Mouse (Mus musculus) E14TG2a.4 (cell line): ENCODE measurements at regions not wholly inside any gene's neighbourhood (a gene's known extent, or its start where the extent isn't known, plus 50 kb on each side); places are given as distances from the start of the nearest gene placed in this dataset.

ENCODE experiments used
- H3K27me3 ChIP-seq: 2 replicates; pipeline ENCODE4 v1.6.1; 2014; ENCODE audit warnings: low read length, control low read depth; ENCODE audit not compliant: insufficient read depth
- H3K36me3 ChIP-seq: 2 replicates; pipeline ENCODE4 v1.6.1; 2014; ENCODE audit warnings: low read length, control low read depth; ENCODE audit not compliant: insufficient read depth
- H3K4me1 ChIP-seq: replicated peaks from 2 replicates; pipeline ENCODE4 v1.6.1; 2014; ENCODE audit warnings: low read depth, low read length, control low read depth
- H3K4me3 ChIP-seq: replicated peaks from 2 replicates; pipeline ENCODE4 v1.5.1; 2014; ENCODE audit warnings: mild to moderate bottlenecking, low read length
- H3K9me3 ChIP-seq: 2 replicates; pipeline ENCODE4 v1.6.1; 2014; ENCODE audit warnings: low read length, control low read depth
- CTCF ChIP-seq: conservative IDR thresholded peaks from 2 replicates; pipeline ENCODE4 v1.5.1; 2014; ENCODE audit warnings: low read length
- NANOG ChIP-seq: IDR thresholded peaks from 2 replicates; pipeline ENCODE4 v1.6.1; 2014; ENCODE audit warnings: borderline replicate concordance, low read length, mixed read lengths
- POU5F1 ChIP-seq: IDR thresholded peaks from 2 replicates; pipeline ENCODE4 v1.6.1; 2014; ENCODE audit warnings: low read length, borderline replicate concordance

- Histone ChIP-seq H3K27me3 (no peaks in the 10 kb centered on the region), H3K4me3 (no peak overlapping the region), H3K36me3 (no peaks in the 10 kb centered on the region), H3K9me3 (no peaks in the 10 kb centered on the region), H3K4me1 (no peaks in the 10 kb centered on the region)
- TF ChIP-seq NANOG (no peak), CTCF (no peak), POU5F1 (no peak)
Measured at GRCm38 (mm10) chr10:84067052-84067650, 344.5 kb downstream of the 1500009L16Rik start.

DNA sequence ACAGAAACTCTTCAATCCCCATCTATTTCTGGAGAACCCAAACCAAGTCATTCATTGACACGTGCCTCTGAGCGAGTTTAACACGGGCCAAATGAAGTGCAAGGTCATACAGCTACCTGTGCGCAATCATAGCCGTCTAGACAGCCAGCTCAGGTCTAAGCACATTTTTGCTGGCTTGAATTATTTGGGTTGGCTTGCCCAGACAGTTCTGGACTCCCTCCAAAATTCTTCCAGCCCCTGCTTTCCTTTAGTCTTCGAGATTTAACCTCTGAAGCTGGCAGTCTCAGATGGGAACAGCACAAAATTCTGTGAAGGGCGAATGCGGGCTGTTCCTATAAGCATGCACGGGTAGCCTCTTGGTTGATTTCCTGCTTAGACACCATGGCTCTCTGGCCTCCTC lies 347.1 kb downstream of the 1500009L16Rik start:
- no peak for TF ChIP-seq CTCF
- no peak for TF ChIP-seq POU5F1
- no peak for TF ChIP-seq NANOG
- no peaks in the 10 kb centered on the region for H3K9me3 ChIP-seq
- no peaks in the 10 kb centered on the region for H3K36me3 ChIP-seq
- H3K4me1 ChIP-seq: no peaks in the 10 kb centered on the region
- H3K4me3 ChIP-seq: no peak overlapping the region
- H3K27me3 ChIP-seq: 0 out of 2 replicates have a peak, but pooled peaks cover 2% of the 10 kb centered on the region

- Histone ChIP-seq H3K36me3 (no peaks in the 10 kb centered on the region), H3K9me3 (peaks cover 12% of the 10 kb centered on the region), H3K4me3 (no peak overlapping the region), H3K27me3 (0 out of 2 replicates have a peak, but pooled peaks cover 2% of the 10 kb centered on the region), H3K4me1 (no peaks in the 10 kb centered on the region)
- TF ChIP-seq POU5F1 (no peak), NANOG (no peak), CTCF (no peak)
Measured at GRCm38 (mm10) chr10:84072866-84073483, 350.3 kb downstream of the 1500009L16Rik start.

DNA sequence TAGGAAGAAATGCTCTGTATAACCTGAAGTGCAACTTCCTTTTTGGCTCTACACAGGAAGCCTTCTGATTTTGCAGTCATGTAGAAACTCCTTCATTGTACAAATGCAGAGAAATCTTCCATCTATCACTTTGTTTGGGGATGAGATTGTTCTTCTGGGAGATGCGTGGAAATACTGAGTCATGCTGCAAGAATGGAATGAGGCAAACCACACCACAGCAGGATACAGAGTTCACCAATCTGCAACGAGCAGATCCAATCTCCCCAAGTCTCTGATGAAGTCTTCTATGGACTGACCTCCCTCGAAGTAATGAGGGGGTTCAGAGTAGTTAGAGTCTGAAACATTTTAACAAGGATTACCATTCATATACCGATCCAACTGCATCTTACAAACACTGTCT lies 352.9 kb downstream of the 1500009L16Rik start:
- TF ChIP-seq POU5F1 (no peak), CTCF (no peak), NANOG (no peak)
- Histone ChIP-seq H3K27me3 (0 out of 2 replicates have a peak, but pooled peaks cover 2% of the 10 kb centered on the region), H3K4me3 (no peak overlapping the region), H3K9me3 (peaks cover 13% of the 10 kb centered on the region), H3K4me1 (no peaks in the 10 kb centered on the region), H3K36me3 (no peaks in the 10 kb centered on the region)

DNA sequence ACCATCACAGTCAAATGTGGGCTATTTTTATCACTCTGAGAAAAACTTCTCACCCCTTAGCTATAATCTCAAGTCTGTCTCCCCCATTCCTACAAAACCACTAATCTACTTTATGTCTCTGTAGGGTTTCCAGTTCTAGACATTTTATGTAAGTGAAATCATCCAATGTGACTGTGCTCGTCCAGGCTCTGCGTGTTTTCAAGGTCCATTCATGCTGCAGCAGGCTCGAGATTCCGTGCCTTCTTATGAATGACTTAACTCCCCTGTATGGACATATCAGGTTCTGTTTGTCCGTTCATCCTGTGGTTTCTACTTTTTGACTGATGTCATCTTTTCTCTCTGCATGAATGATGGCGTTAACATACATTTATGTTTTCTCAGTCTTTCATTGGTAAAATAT lies 357.6 kb downstream of the 1500009L16Rik start:
- Histone ChIP-seq H3K9me3 (peaks cover 13% of the 10 kb centered on the region), H3K27me3 (no peaks in the 10 kb centered on the region), H3K4me3 (no peak overlapping the region), H3K4me1 (no peaks in the 10 kb centered on the region), H3K36me3 (no peaks in the 10 kb centered on the region)
- TF ChIP-seq NANOG: no peak
- no peak for TF ChIP-seq POU5F1

- H3K27me3 ChIP-seq: no peaks in the 10 kb centered on the region
Measured at GRCm38 (mm10) chr10:84081673-84082072, 358.7 kb downstream of the Nuak1 start.

GRCm38 (mm10) chr10:84087528-84087927 lies 352.9 kb downstream of the Nuak1 start:
- no peak overlapping the region for H3K4me3 ChIP-seq
- H3K9me3 ChIP-seq: no peaks in the 10 kb centered on the region
- H3K36me3 ChIP-seq: no peaks in the 10 kb centered on the region
- H3K27me3 ChIP-seq: no peaks in the 10 kb centered on the region; the same call in 1 of the 2 replicates
- no peak for TF ChIP-seq CTCF
- no peak for TF ChIP-seq POU5F1
- TF ChIP-seq NANOG: no peak
- no peaks in the 10 kb centered on the region for H3K4me1 ChIP-seq

More at GRCm38 (mm10) chr10:84081673-84082072, 358.7 kb downstream of the Nuak1 start:
- no peak for TF ChIP-seq CTCF
- no peak for TF ChIP-seq NANOG
- no peak for TF ChIP-seq POU5F1
- Histone ChIP-seq H3K4me1 (no peaks in the 10 kb centered on the region), H3K4me3 (no peak overlapping the region), H3K36me3 (no peaks in the 10 kb centered on the region), H3K9me3 (peaks cover 13% of the 10 kb centered on the region)

GRCm38 (mm10) chr10:84087929-84088328 lies 352.5 kb downstream of the Nuak1 start:
- TF ChIP-seq POU5F1 (no peak), NANOG (no peak), CTCF (no peak)
- Histone ChIP-seq H3K4me3 (no peak overlapping the region), H3K36me3 (no peaks in the 10 kb centered on the region), H3K4me1 (no peaks in the 10 kb centered on the region), H3K27me3 (no peaks in the 10 kb centered on the region; the same call in 1 of the 2 replicates), H3K9me3 (no peaks in the 10 kb centered on the region)
